Comparison of ENCODE assay signal across 10 mouse cellular contexts in the genomic region with DNA sequence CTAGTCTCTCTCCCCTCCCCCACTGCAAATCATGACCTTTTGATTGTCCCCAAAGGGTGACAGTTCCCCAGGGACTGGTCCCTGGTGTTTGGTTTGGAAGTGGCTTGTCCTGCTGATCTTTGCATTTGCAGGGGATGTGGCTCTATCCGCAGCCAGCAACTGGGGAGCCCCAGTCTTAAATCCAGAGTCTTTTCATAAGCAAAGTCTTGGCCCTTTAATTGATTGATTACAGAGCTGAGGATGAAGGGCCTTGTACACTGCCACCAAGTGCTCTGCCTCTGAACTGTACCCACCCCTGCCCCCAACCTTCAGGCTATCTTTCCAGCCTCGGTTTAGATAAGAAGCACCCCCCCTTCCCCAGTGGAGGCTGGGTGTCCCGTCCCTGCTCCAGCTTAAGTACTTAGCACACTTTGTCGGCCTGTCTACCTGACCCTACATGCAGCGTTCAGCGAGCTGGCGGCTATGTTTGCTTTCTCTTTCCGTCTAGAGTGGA. TPM values are rescaled to one million over a fixed set of nuclear protein-coding genes. Genes with fewer than 3 reads are reported as not detected.
A peak's percentile ranks its signal among the peaks of the same experiment; 100 is the strongest.
DNase-seq lines count a peak whose midpoint lies in the region; ATAC-seq and TF ChIP-seq lines count a peak whose summit lies in the region.
"Had no signal": no experiment of that assay in that cellular context is flagged by ENCODE, and none has a peak within 500 bp of the region (broad histone marks: within the 10 kb centered on the region; RNA-seq: fewer than 3 reads in every experiment).

No protein-coding gene starts in this region.

- peaks cover 22% of the 10 kb centered on the region for H3K4me1 ChIP-seq in ES-Bruce4 (ENCODE audit: control insufficient read depth, insufficient read depth, low read length)
- H3K4me1 ChIP-seq in kidney, embryonic 16.5 days (ENCODE audit: insufficient read depth, low read length): peaks cover 87% of the 10 kb centered on the region
- H3K4me1 ChIP-seq in lung, embryonic 16.5 days (replicated peaks; ENCODE audit: control insufficient read depth, insufficient read depth, low read length): peaks cover 70% of the 10 kb centered on the region

- TF ChIP-seq POLR2A in ES-Bruce4 (IDR thresholded peaks at IDR 0.05; ENCODE audit: insufficient read depth, low read length): no peak

- H3K36me3 ChIP-seq in ES-Bruce4 (ENCODE audit: control insufficient read depth, insufficient read depth, low read length, poor library complexity, severe bottlenecking): no peaks in the 10 kb centered on the region
- H3K36me3 ChIP-seq in kidney, embryonic 16.5 days (ENCODE audit: insufficient read depth, low read length): no peaks in the 10 kb centered on the region
- no peaks in the 10 kb centered on the region for H3K36me3 ChIP-seq in lung, embryonic 16.5 days (ENCODE audit: control insufficient read depth, insufficient read depth, low read length)

- peak overlapping the region; percentile 34 for H3K4me2 ChIP-seq in kidney, embryonic 16.5 days (replicated peaks; ENCODE audit: low read depth, low read length)
- peak overlapping the region; percentile 15 for H3K4me2 ChIP-seq in lung, embryonic 16.5 days (ENCODE audit: low read depth, low read length)

- no peak for ATAC-seq in kidney, embryonic 16.5 days (ENCODE audit: low FRiP score, low TSS enrichment)
- ATAC-seq in lung, embryonic 16.5 days (ENCODE audit: low read depth): peak; percentile 65
- no peak for ATAC-seq in monocyte, adult 5-6 weeks (replicated peaks; ENCODE audit: insufficient number of reproducible peaks, low FRiP score, low TSS enrichment, poor library complexity, severe bottlenecking)

- H3K27ac ChIP-seq in ES-Bruce4 (ENCODE audit: insufficient read depth, low read length): peak overlapping the region; percentile 65
- peak overlapping the region; percentile 94 for H3K27ac ChIP-seq in kidney, embryonic 16.5 days (ENCODE audit: low read length)
- peak overlapping the region; percentile 95 for H3K27ac ChIP-seq in lung, embryonic 16.5 days (ENCODE audit: low read length)

- WGBS in kidney, embryonic 16.5 days: 11% methylated on average over 8 of the region's 8 CpGs
- 11% methylated on average over 8 of the region's 8 CpGs for WGBS in lung, embryonic 16.5 days

- H3K9me3 ChIP-seq in ES-Bruce4 (replicated peaks; ENCODE audit: control insufficient read depth, insufficient read depth, low read length, poor library complexity, severe bottlenecking): no peaks in the 10 kb centered on the region
- no peaks in the 10 kb centered on the region for H3K9me3 ChIP-seq in kidney, embryonic 16.5 days (ENCODE audit: low read length)
- no peaks in the 10 kb centered on the region for H3K9me3 ChIP-seq in lung, embryonic 16.5 days (ENCODE audit: control insufficient read depth, low read length)

- H3K9ac ChIP-seq in ES-Bruce4 (ENCODE audit: low read depth, poor library complexity, severe bottlenecking): peak overlapping the region; percentile 33; the same call in 1 of the 2 replicates
- peak overlapping the region; percentile 41 for H3K9ac ChIP-seq in kidney, embryonic 16.5 days (replicated peaks; ENCODE audit: low read length)
- H3K9ac ChIP-seq in lung, embryonic 16.5 days (ENCODE audit: low read length): peak overlapping the region; percentile 48; the same call in 1 of the 2 replicates

- TF ChIP-seq CTCF in ES-Bruce4 (IDR thresholded peaks at IDR 0.05; ENCODE audit: low read depth, low read length): no peak

- H3K4me3 ChIP-seq in ES-Bruce4 (ENCODE audit: low read depth, low read length): no peak overlapping the region; the same call in 1 of the 2 replicates
- H3K4me3 ChIP-seq in kidney, embryonic 16.5 days (ENCODE audit: low read length): no peak overlapping the region
- H3K4me3 ChIP-seq in lung, embryonic 16.5 days (ENCODE audit: low read length): no peak overlapping the region

- TF ChIP-seq EP300 in ES-Bruce4 (IDR thresholded peaks at IDR 0.05; ENCODE audit: insufficient read depth, low read depth, low read length): 0 out of 2 replicates have a peak, but pooled peaks have one; percentile 2

- no peaks in the 10 kb centered on the region for H3K27me3 ChIP-seq in ES-Bruce4 (ENCODE audit: control insufficient read depth, insufficient read depth, low read length, poor library complexity, severe bottlenecking)
- H3K27me3 ChIP-seq in kidney, embryonic 16.5 days (ENCODE audit: insufficient read depth, low read length): no peaks in the 10 kb centered on the region
- H3K27me3 ChIP-seq in lung, embryonic 16.5 days (ENCODE audit: control insufficient read depth, insufficient read depth, low read depth, low read length): no peaks in the 10 kb centered on the region

- peak; percentile 62 for DNase-seq in ZHBTc4 (ENCODE audit: low read depth, low spot score)
- DNase-seq in layer of hippocampus, adult 9-11 months: no peak
- DNase-seq in cerebellum, postnatal 36 days: no peak
- DNase-seq in layer of hippocampus, adult 8-10 months (ENCODE audit: low spot score in 2 of 2): no peak
- DNase-seq: layer of hippocampus, postnatal 36 days; right cerebral cortex, postnatal 14 days had no signal

RNA-seq across cellular contexts. Expression of a gene that starts 9.2 kb away (rescaled TPM):
- polyA plus RNA-seq in ES-Bruce4 (2011; ENCODE audit: insufficient read depth, insufficient read length, low read depth, missing spikeins): 92.1 and 99.1 TPM in 2 replicates
- 58.3 and 64.5 TPM in 2 replicates for polyA plus RNA-seq in kidney, embryonic 16.5 days (2015; fragmentation: Nextera tagmentation; extraction: Ambion mirVana)
- 45.0 and 58.7 TPM in 2 replicates for polyA plus RNA-seq in lung, embryonic 16.5 days (2015; fragmentation: Nextera tagmentation; extraction: Ambion mirVana)
- 10.4 to 25.9 TPM (median 10.7 TPM) in 3 replicates for total RNA-seq in monocyte, adult 5-6 weeks (2017)
- total RNA-seq in layer of hippocampus, adult 8-10 months (2022): 1 to 10 TPM; 1.6 to 4.2 (median 2.4) TPM

RNA-seq across cellular contexts. Expression of a gene that starts 18.5 kb away (rescaled TPM):
- polyA plus RNA-seq in ES-Bruce4 (2011; ENCODE audit: insufficient read depth, insufficient read length, low read depth, missing spikeins): 26.9 and 30.2 TPM in 2 replicates
- 48.1 and 50.2 TPM in 2 replicates for polyA plus RNA-seq in kidney, embryonic 16.5 days (2015; fragmentation: Nextera tagmentation; extraction: Ambion mirVana)
- polyA plus RNA-seq in lung, embryonic 16.5 days (2015; fragmentation: Nextera tagmentation; extraction: Ambion mirVana): 36.9 and 38.1 TPM in 2 replicates
- 6.3 to 11.7 TPM (median 7.3 TPM) in 3 replicates for total RNA-seq in monocyte, adult 5-6 weeks (2017)
- total RNA-seq in layer of hippocampus, adult 8-10 months (2022): 10 to 100 TPM; 12.5 to 18.7 (median 16.9) TPM

RNA-seq across cellular contexts. Expression of a gene that starts 19.6 kb away (rescaled TPM):
- 10.5 and 12.1 TPM in 2 replicates for polyA plus RNA-seq in ES-Bruce4 (2011; ENCODE audit: insufficient read depth, insufficient read length, low read depth, missing spikeins)
- polyA plus RNA-seq in kidney, embryonic 16.5 days (2015; fragmentation: Nextera tagmentation; extraction: Ambion mirVana): 21.5 and 23.6 TPM in 2 replicates
- 21.6 and 22.0 TPM in 2 replicates for polyA plus RNA-seq in lung, embryonic 16.5 days (2015; fragmentation: Nextera tagmentation; extraction: Ambion mirVana)
- 0.19 to 5.1 TPM (median 0.78 TPM) in 3 replicates for total RNA-seq in monocyte, adult 5-6 weeks (2017)
- total RNA-seq in layer of hippocampus, adult 8-10 months (2022): 10 to 100 TPM; 17.1 to 21.7 (median 20.0) TPM

RNA-seq across cellular contexts. Expression of a gene that starts 25.1 kb away (rescaled TPM):
- 1.6 and 4.2 TPM in 2 replicates for polyA plus RNA-seq in ES-Bruce4 (2011; ENCODE audit: insufficient read depth, insufficient read length, low read depth, missing spikeins)
- polyA plus RNA-seq in kidney, embryonic 16.5 days (2015; fragmentation: Nextera tagmentation; extraction: Ambion mirVana): 12.6 and 14.2 TPM in 2 replicates
- 0.83 and 2.0 TPM in 2 replicates for polyA plus RNA-seq in lung, embryonic 16.5 days (2015; fragmentation: Nextera tagmentation; extraction: Ambion mirVana)
- total RNA-seq in monocyte, adult 5-6 weeks (2017): not detected in 3 replicates
- 1 to 10 TPM in 1 of 4 experiments, under 1 TPM in 3; 0.11 to 1.2 (median 0.56) TPM for total RNA-seq in layer of hippocampus, adult 8-10 months (2022)
